Mouse (Mus musculus): ENCODE measurements at regions not wholly inside any gene's neighbourhood (a gene's known extent, or its start where the extent isn't known, plus 50 kb on each side); places are given as distances from the start of the nearest gene placed in this dataset.

GRCm38 (mm10) chr8:103457176-103457575 is 644.2 kb upstream of the Cdh5 start:
- no peak for ATAC-seq (ENCODE audit: extremely low read depth, insufficient number of reproducible peaks, low FRiP score, poor library complexity, severe bottlenecking)

- ATAC-seq (ENCODE audit: extremely low read depth, insufficient number of reproducible peaks, low FRiP score, poor library complexity, severe bottlenecking), result no peak
These were observed 637.9 kb upstream of the Cdh5 start for GRCm38 (mm10) chr8:103463557-103463956.

- ATAC-seq (ENCODE audit: extremely low read depth, insufficient number of reproducible peaks, low FRiP score, poor library complexity, severe bottlenecking), result no peak
These were observed 636.6 kb upstream of the Cdh5 start for GRCm38 (mm10) chr8:103464777-103465353.

GRCm38 (mm10) chr8:103467536-103468160 is 633.8 kb upstream of the Cdh5 start:
- no peak for ATAC-seq (ENCODE audit: extremely low read depth, insufficient number of reproducible peaks, low FRiP score, poor library complexity, severe bottlenecking)

- ATAC-seq (ENCODE audit: extremely low read depth, insufficient number of reproducible peaks, low FRiP score, poor library complexity, severe bottlenecking), result no peak
These were observed 632.4 kb upstream of the Cdh5 start for GRCm38 (mm10) chr8:103469049-103469448.

GRCm38 (mm10) chr8:103470316-103470715 is 631.1 kb upstream of the Cdh5 start:
- ATAC-seq (ENCODE audit: extremely low read depth, insufficient number of reproducible peaks, low FRiP score, poor library complexity, severe bottlenecking), result no peak

- no peak for ATAC-seq (ENCODE audit: extremely low read depth, insufficient number of reproducible peaks, low FRiP score, poor library complexity, severe bottlenecking)
These were observed 625.3 kb upstream of the Cdh5 start for GRCm38 (mm10) chr8:103475816-103476797.

- no peak for ATAC-seq (ENCODE audit: extremely low read depth, insufficient number of reproducible peaks, low FRiP score, poor library complexity, severe bottlenecking)
These were observed 619.2 kb upstream of the Cdh5 start for GRCm38 (mm10) chr8:103482033-103482720.

GRCm38 (mm10) chr8:103485441-103485840 is 616.0 kb upstream of the Cdh5 start:
- ATAC-seq (ENCODE audit: extremely low read depth, insufficient number of reproducible peaks, low FRiP score, poor library complexity, severe bottlenecking), result no peak

GRCm38 (mm10) chr8:103489411-103489810 is 612.0 kb upstream of the Cdh5 start:
- no peak for ATAC-seq (ENCODE audit: extremely low read depth, insufficient number of reproducible peaks, low FRiP score, poor library complexity, severe bottlenecking)

- ATAC-seq (ENCODE audit: extremely low read depth, insufficient number of reproducible peaks, low FRiP score, poor library complexity, severe bottlenecking), result no peak
These were observed 608.4 kb upstream of the Cdh5 start for GRCm38 (mm10) chr8:103492914-103493517.

- no peak for ATAC-seq (ENCODE audit: extremely low read depth, insufficient number of reproducible peaks, low FRiP score, poor library complexity, severe bottlenecking)
These were observed 607.4 kb upstream of the Cdh5 start for GRCm38 (mm10) chr8:103493932-103494493.

- no peak for ATAC-seq (ENCODE audit: extremely low read depth, insufficient number of reproducible peaks, low FRiP score, poor library complexity, severe bottlenecking)
These were observed 606.8 kb upstream of the Cdh5 start for GRCm38 (mm10) chr8:103494670-103495069.

- no peak for ATAC-seq (ENCODE audit: extremely low read depth, insufficient number of reproducible peaks, low FRiP score, poor library complexity, severe bottlenecking)
These were observed 600.1 kb upstream of the Cdh5 start for GRCm38 (mm10) chr8:103501328-103501727.

GRCm38 (mm10) chr8:103502991-103503767 is 598.2 kb upstream of the Cdh5 start:
- ATAC-seq (ENCODE audit: extremely low read depth, insufficient number of reproducible peaks, low FRiP score, poor library complexity, severe bottlenecking), result no peak

GRCm38 (mm10) chr8:103506334-103506733 is 595.1 kb upstream of the Cdh5 start:
- ATAC-seq (ENCODE audit: extremely low read depth, insufficient number of reproducible peaks, low FRiP score, poor library complexity, severe bottlenecking), result no peak

- no peak for ATAC-seq (ENCODE audit: extremely low read depth, insufficient number of reproducible peaks, low FRiP score, poor library complexity, severe bottlenecking)
These were observed 594.4 kb upstream of the Cdh5 start for GRCm38 (mm10) chr8:103507068-103507467.
